In genomic region chr5:140411339-140411738, GRCm38 (mm10) we compare ENCODE assay signal across 10 mouse cellular contexts. TPM values are rescaled to one million over a fixed set of nuclear protein-coding genes. Genes with fewer than 3 reads are reported as not detected.
A peak's percentile ranks its signal among the peaks of the same experiment; 100 is the strongest.
DNase-seq lines count a peak whose midpoint lies in the region; ATAC-seq and TF ChIP-seq lines count a peak whose summit lies in the region.
"Had no signal": no experiment of that assay in that cellular context is flagged by ENCODE, and none has a peak within 500 bp of the region (broad histone marks: within the 10 kb centered on the region; RNA-seq: fewer than 3 reads in every experiment).

No protein-coding gene starts in this region.

- no peak for ATAC-seq in hindbrain, postnatal 0 days
- ATAC-seq in hindbrain, embryonic 14.5 days (ENCODE audit: low FRiP score), result no peak
- peak; percentile 66 for ATAC-seq in monocyte, adult 5-6 weeks (replicated peaks; ENCODE audit: insufficient number of reproducible peaks, low FRiP score, low TSS enrichment, poor library complexity, severe bottlenecking)

- H3K4me1 ChIP-seq in hindbrain, postnatal 0 days (ENCODE audit: insufficient read depth, low read length), result no peaks in the 10 kb centered on the region
- no peaks in the 10 kb centered on the region for H3K4me1 ChIP-seq in hindbrain, embryonic 14.5 days (replicated peaks; ENCODE audit: control insufficient read depth, insufficient read depth, low read length)

- no peak overlapping the region for H3K27ac ChIP-seq in hindbrain, postnatal 0 days
- H3K27ac ChIP-seq in hindbrain, embryonic 14.5 days, result no peak overlapping the region

- H3K4me3 ChIP-seq in hindbrain, postnatal 0 days (ENCODE audit: low read length), result no peak overlapping the region
- H3K4me3 ChIP-seq in hindbrain, embryonic 14.5 days (replicated peaks; ENCODE audit: low read length), result no peak overlapping the region

- no peaks in the 10 kb centered on the region for H3K27me3 ChIP-seq in hindbrain, postnatal 0 days (ENCODE audit: insufficient read depth, low read length)
- no peaks in the 10 kb centered on the region for H3K27me3 ChIP-seq in hindbrain, embryonic 14.5 days (ENCODE audit: control insufficient read depth, insufficient read depth, low read length)

- whole genome bisulfite sequencing in hindbrain, postnatal 0 days, result 42% methylated on average over 8 of the region's 8 CpGs
- WGBS in hindbrain, embryonic 14.5 days, result 44% methylated on average over 8 of the region's 8 CpGs

- peak; percentile 68 for TF ChIP-seq CTCF in hindbrain, postnatal 0 days (IDR thresholded peaks at IDR 0.05; ENCODE audit: low read depth)

- peak; percentile 59 for DNase-seq in hindbrain, postnatal 0 days (ENCODE audit: low spot score)
- no peak for DNase-seq in hindbrain, embryonic 14.5 days (ENCODE audit: low spot score)
- peak; percentile 38 for DNase-seq in MN1 (ENCODE audit: low spot score)
- DNase-seq in cerebellum, postnatal 36 days, result peak; percentile 47 to 53
- peak; percentile 55 to 72 for DNase-seq in heart, postnatal 36 days
- peak; percentile 19 to 45 for DNase-seq in left cerebral cortex, postnatal 36 days (ENCODE audit: low spot score in 2 of 2)
- peak; percentile 68 for DNase-seq in thymus, postnatal 25 days

- no peak overlapping the region for H3K4me2 ChIP-seq in hindbrain, postnatal 0 days (ENCODE audit: low read depth, low read length)
- no peak overlapping the region for H3K4me2 ChIP-seq in hindbrain, embryonic 14.5 days (replicated peaks)

- intact Hi-C loops in heart, postnatal 36 days (cut with DNase I), result loop anchor here (5.0 kb wide), 1 partner anchor 79 kb away; the partner anchor contains the start of gene Mrm2
- intact Hi-C loops in left cerebral cortex, postnatal 36 days (cut with DNase I), result loop anchor here (5.0 to 10.0 kb wide), 3 partner anchors 74 to 574 kb away; partner anchors contain the start of gene Chst12

- no peaks in the 10 kb centered on the region for H3K9me3 ChIP-seq in hindbrain, postnatal 0 days (ENCODE audit: low read length)
- H3K9me3 ChIP-seq in hindbrain, embryonic 14.5 days (ENCODE audit: control insufficient read depth, low read length), result no peaks in the 10 kb centered on the region

- no peaks in the 10 kb centered on the region for H3K36me3 ChIP-seq in hindbrain, postnatal 0 days (ENCODE audit: insufficient read depth, low read length)
- no peaks in the 10 kb centered on the region for H3K36me3 ChIP-seq in hindbrain, embryonic 14.5 days (replicated peaks; ENCODE audit: control insufficient read depth, insufficient read depth)

- H3K9ac ChIP-seq in hindbrain, postnatal 0 days (replicated peaks; ENCODE audit: low read length), result no peak overlapping the region
- H3K9ac ChIP-seq in hindbrain, embryonic 14.5 days, result no peak overlapping the region

RNA-seq across cellular contexts. Expression of gene Eif3b, which starts 7.8 kb away (rescaled TPM):
- 43.8 TPM in 2 replicates for total RNA-seq in hindbrain, postnatal 0 days (2014; rRNA removed)
- polyA plus RNA-seq in hindbrain, postnatal 0 days (2015; fragmentation: Nextera tagmentation; extraction: Ambion mirVana), result 60.2 and 63.2 TPM in 2 replicates
- 93.6 and 112 TPM in 2 replicates for polyA plus RNA-seq in hindbrain, embryonic 14.5 days (2014; fragmentation: Nextera tagmentation; extraction: Ambion mirVana)
- 10 to 100 TPM; 89.8 to 97.7 TPM for total RNA-seq in heart, postnatal 36 days (2021)
- 10 to 100 TPM; 86.7 to 90.1 TPM for total RNA-seq in left cerebral cortex, postnatal 36 days (2021)
- total RNA-seq in monocyte, adult 5-6 weeks (2017), result 58.0 to 92.8 TPM (median 85.6 TPM) in 3 replicates

RNA-seq across cellular contexts. Expression of gene Snx8, which starts 22.3 kb away (rescaled TPM):
- 68.0 and 79.6 TPM in 2 replicates for total RNA-seq in hindbrain, postnatal 0 days (2014; rRNA removed)
- polyA plus RNA-seq in hindbrain, postnatal 0 days (2015; fragmentation: Nextera tagmentation; extraction: Ambion mirVana), result 36.2 TPM in 2 replicates
- polyA plus RNA-seq in hindbrain, embryonic 14.5 days (2014; fragmentation: Nextera tagmentation; extraction: Ambion mirVana), result 14.2 and 15.9 TPM in 2 replicates
- 10 to 100 TPM; 14.0 to 19.6 TPM for total RNA-seq in heart, postnatal 36 days (2021)
- total RNA-seq in left cerebral cortex, postnatal 36 days (2021), result 10 to 100 TPM; 12.1 to 15.1 TPM
- total RNA-seq in monocyte, adult 5-6 weeks (2017), result 11.6 to 20.9 TPM (median 12.9 TPM) in 3 replicates

RNA-seq across cellular contexts. Expression of gene Gm4869, which starts 34.1 kb away (rescaled TPM):
- not detected in 2 replicates for total RNA-seq in hindbrain, postnatal 0 days (2014; rRNA removed)
- not detected in 2 replicates for polyA plus RNA-seq in hindbrain, postnatal 0 days (2015; fragmentation: Nextera tagmentation; extraction: Ambion mirVana)
- not detected in 2 replicates for polyA plus RNA-seq in hindbrain, embryonic 14.5 days (2014; fragmentation: Nextera tagmentation; extraction: Ambion mirVana)
- not detected for total RNA-seq in heart, postnatal 36 days (2021)
- total RNA-seq in left cerebral cortex, postnatal 36 days (2021), result not detected
- not detected in 3 replicates for total RNA-seq in monocyte, adult 5-6 weeks (2017)
- total RNA-seq: gastrocnemius, adult 8-10 months had no signal
- polyA plus RNA-seq: neural tube, embryonic 14.5 days had no signal
